Mouse (Mus musculus): ENCODE data around the gene Pole3.

DNA sequence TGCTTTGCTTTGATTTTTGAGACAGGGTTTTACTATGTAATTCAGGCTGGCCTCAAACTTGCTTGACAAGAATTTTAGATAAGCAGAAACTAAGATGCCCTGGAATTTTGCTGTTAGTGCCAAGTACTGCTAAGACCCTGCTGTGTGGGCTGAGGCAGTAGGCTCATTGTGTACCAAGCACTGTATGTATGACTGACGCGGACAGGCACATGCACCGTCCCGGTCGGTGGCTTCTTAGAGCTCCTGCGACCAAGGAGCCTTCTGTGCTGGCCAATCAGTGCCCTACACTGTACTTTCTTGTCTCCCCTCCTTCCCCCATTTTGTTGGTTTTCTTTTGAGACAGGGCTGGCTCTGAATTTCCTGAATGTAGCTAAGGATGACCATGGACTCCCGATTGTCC lies 9.9 kb downstream of the Pole3 start:
- TF ChIP-seq POLR2A (IDR thresholded peaks at IDR 0.05; ENCODE audit: insufficient read depth, low read length): no peak
- TF ChIP-seq CTCF (IDR thresholded peaks at IDR 0.05; ENCODE audit: low read depth, low read length): no peak

Data from ES-Bruce4 (cell line).